Mouse (Mus musculus) layer of hippocampus, adult 8-10 months (tissue): ENCODE measurements around the gene Nelfa. TPM values are rescaled to one million over a fixed set of nuclear protein-coding genes. Genes with fewer than 3 reads are reported as not detected.

Source experiments
- microRNA-seq, 2 experiments: library from miRNA; unstranded; fragments of <30 nt; microRNA quantifications; one replicate each; pipeline ENCODE4 v1.2.0; 2022
- total RNA-seq, 4 experiments: library from RNA; stranded (reverse); gene quantifications; 2 replicates each; pipeline ENCODE4 v1.2.4; 2022

The Nelfa gene
- total RNA-seq, 4 experiments from 2014 or later: 19.3 to 22.6 (median 20.8) TPM

Small RNA genes lying within 50 kb of the gene (microRNA-seq; reads per million reads assigned to microRNA genes)
- gene Mir7024: 0.32 to 0.76 reads per million in 2 experiments

Other genes starting within 250 kb of the Nelfa start
- gene Fgfr3, start 214.7 kb downstream of the Nelfa start, total RNA-seq: 100 to 1,000 TPM; 116 to 143 (median 125) TPM
- 100 to 1,000 TPM in 1 of 4 experiments, 10 to 100 TPM in 3; 86.6 to 101 (median 92.9) TPM for gene Letm1, start 153.6 kb downstream of the Nelfa start, total RNA-seq
- gene Nsd2, start 115.7 kb downstream of the Nelfa start, total RNA-seq: 100 to 1,000 TPM; 106 to 126 (median 115) TPM
- gene Gm1673, start 47.0 kb upstream of the Nelfa start, total RNA-seq: 10 to 100 TPM; 46.7 to 64.8 (median 54.9) TPM
- gene Nat8l, start 59.6 kb upstream of the Nelfa start, total RNA-seq: 100 to 1,000 TPM; 140 to 156 (median 148) TPM
- 1 to 10 TPM in 3 of 4 experiments, under 1 TPM in 1; 0.73 to 1.3 (median 1.1) TPM for gene Poln, start 233.0 kb upstream of the Nelfa start, total RNA-seq
- 10 to 100 TPM in 1 of 4 experiments, 1 to 10 TPM in 3; 6.0 to 11.1 (median 6.8) TPM for gene Haus3, start 233.1 kb upstream of the Nelfa start, total RNA-seq